Mouse (Mus musculus) A20 (cell line): Measurements from ENCODE around the gene Hist2h3b.

Experiments used
- DNase-seq: peaks from one replicate; pipeline ENCODE4 v3.0.0-alpha.2; 2011; ENCODE audit warnings: low read depth, low spot score

Hist2h3b gene

GRCm38 (mm10) chr3:96293787-96294186 lies 25.3 kb downstream of the Hist2h3b start, which contains the start of gene Fcgr1:
TSS of gene Fcgr1 (minus strand) at chr3:96293969.
- no peak for DNase-seq

GRCm38 (mm10) chr3:96298360-96298759 lies 29.9 kb downstream of the Hist2h3b start:
- DNase-seq: no peak

- no peak for DNase-seq
These were observed 31.1 kb downstream of the Hist2h3b start for GRCm38 (mm10) chr3:96299562-96299961.

GRCm38 (mm10) chr3:96300706-96301529 lies 32.5 kb downstream of the Hist2h3b start:
- DNase-seq: peak; percentile 75

- DNase-seq: no peak
These were observed 33.6 kb downstream of the Hist2h3b start for GRCm38 (mm10) chr3:96302076-96302475.

- no peak for DNase-seq
These were observed 38.1 kb downstream of the Hist2h3b start for GRCm38 (mm10) chr3:96306506-96306905.

GRCm38 (mm10) chr3:96309441-96309840 lies 41.0 kb downstream of the Hist2h3b start:
- DNase-seq: no peak

GRCm38 (mm10) chr3:96312341-96313098 lies 44.1 kb downstream of the Hist2h3b start:
- no peak for DNase-seq
